Mouse (Mus musculus) embryonic facial prominence, embryonic 12.5 days (tissue): ENCODE data around the gene Arhgap20. TPM values are rescaled to one million over a fixed set of nuclear protein-coding genes. Genes with fewer than 3 reads are reported as not detected.

Experiments used
- ATAC-seq: fragments of 200-750 bp; cut with Nextera tagmentation; 2 replicates; pipeline ENCODE4 v1.8.0; 2017; ENCODE audit not compliant: insufficient number of reproducible peaks, insufficient read depth, low FRiP score, low TSS enrichment
- H3K27ac ChIP-seq: fragments of 300-500 bp; sonication (generic); 2 replicates; pipeline ENCODE4 v1.5.1; 2016; ENCODE audit warnings: mild to moderate bottlenecking
- H3K27me3 ChIP-seq: fragments of 300-500 bp; sonication (generic); 2 replicates; pipeline ENCODE4 v1.6.1; 2016; ENCODE audit warnings: mild to moderate bottlenecking, moderate library complexity
- H3K36me3 ChIP-seq: fragments of 300-500 bp; sonication (generic); 2 replicates; pipeline ENCODE4 v1.6.1; 2016; ENCODE audit warnings: mild to moderate bottlenecking
- H3K4me1 ChIP-seq: fragments of 300-500 bp; sonication (generic); 2 replicates; pipeline ENCODE4 v1.6.1; 2016
- H3K4me2 ChIP-seq: fragments of 300-500 bp; sonication (generic); replicated peaks from 2 replicates; pipeline ENCODE4 v1.6.1; 2016; ENCODE audit warnings: mild to moderate bottlenecking, moderate library complexity
- H3K4me3 ChIP-seq: fragments of 300-500 bp; sonication (generic); 2 replicates; pipeline ENCODE4 v1.5.1; 2016; ENCODE audit warnings: mild to moderate bottlenecking
- H3K9ac ChIP-seq: fragments of 300-500 bp; sonication (generic); 2 replicates; pipeline ENCODE4 v1.6.1; 2016; ENCODE audit warnings: mild to moderate bottlenecking, moderate library complexity
- H3K9me3 ChIP-seq: fragments of 300-500 bp; sonication (generic); 2 replicates; pipeline ENCODE4 v1.6.1; 2016; ENCODE audit warnings: mild to moderate bottlenecking, moderate library complexity
- WGBS: fragments of 180-500 bp; shearing (Covaris S2); methylation state at CpG from one replicate; pipeline ENCODE4 v1.1.7; 2016; 5-methylcytosine and 5-hydroxymethylcytosine counted together
- polyA plus RNA-seq: library from polyadenylated mRNA; unstranded; fragments of >200 nt; fragmentation: Nextera tagmentation; extraction: Ambion mirVana; gene quantifications from 2 replicates; pipeline ENCODE4 v1.2.1, GENCODE M21; 2016

The Arhgap20 gene
- polyA plus RNA-seq, 1 experiment from 2014 or later: 6.5 TPM

GRCm38 (mm10) chr9:51765417-51766174, 459 bp downstream of the Arhgap20 start:
- H3K4me2 ChIP-seq: peak overlapping the region; percentile 92
- H3K36me3 ChIP-seq: no peaks in the 10 kb centered on the region
- H3K9ac ChIP-seq: peak overlapping the region; percentile 59
- H3K27me3 ChIP-seq: peaks cover 62% of the 10 kb centered on the region
- no peaks in the 10 kb centered on the region for H3K9me3 ChIP-seq
- WGBS: 1% methylated on average over 53 of the region's 58 CpGs
- peak; percentile 68; the same call in 1 of the 2 replicates for ATAC-seq
- H3K27ac ChIP-seq: no peak overlapping the region
- H3K4me3 ChIP-seq: peak overlapping the region; percentile 70
- 0 out of 2 replicates have a peak, but pooled peaks cover 9% of the 10 kb centered on the region for H3K4me1 ChIP-seq

DNA sequence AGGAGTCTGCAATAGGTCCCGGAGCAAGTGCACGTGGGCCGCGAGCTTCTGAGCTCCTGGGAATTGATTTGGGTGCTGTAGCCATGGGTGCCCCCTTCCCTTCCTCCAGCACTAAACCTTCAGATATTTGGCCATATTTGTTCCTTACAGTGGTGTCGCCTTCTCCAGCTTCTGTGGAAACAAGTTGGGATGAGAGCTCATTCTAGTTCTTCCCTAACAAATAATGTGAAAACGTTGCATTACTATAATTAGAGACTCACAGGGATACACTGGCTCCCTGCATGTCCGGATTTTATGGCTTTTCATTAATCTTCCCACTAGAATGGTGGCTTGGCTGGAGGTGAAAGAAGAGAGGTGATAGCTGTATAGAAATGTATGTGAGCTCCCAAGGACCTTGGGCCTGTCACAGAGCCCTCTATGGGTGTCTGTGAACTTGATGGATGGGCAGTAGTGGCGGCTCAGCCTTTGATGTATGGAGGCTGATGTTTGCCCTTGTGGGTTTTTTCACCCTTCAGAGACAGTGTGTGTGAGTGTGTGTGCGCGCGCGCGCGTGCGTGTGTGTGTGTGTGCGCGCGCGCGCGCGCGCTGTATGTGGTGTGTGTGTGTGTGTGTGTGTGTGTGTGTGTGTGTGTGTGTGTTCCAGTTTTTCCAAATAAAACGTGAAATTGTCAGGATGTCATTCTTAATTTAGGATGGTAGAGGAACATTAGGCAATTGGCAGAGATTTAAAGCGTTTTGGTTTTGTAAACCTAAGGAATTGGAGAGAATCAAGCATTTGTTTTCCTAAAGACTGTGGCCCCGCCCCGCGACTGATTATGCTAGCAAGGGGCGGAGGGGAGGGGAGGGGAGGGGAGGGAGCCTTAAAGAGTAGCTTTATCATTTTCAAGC, 1.3 kb downstream of the Arhgap20 start:
- ATAC-seq: no peak
- H3K9ac ChIP-seq: peak overlapping the region; percentile 59; the same call in 1 of the 2 replicates
- peaks cover 56% of the 10 kb centered on the region for H3K27me3 ChIP-seq
- no peaks in the 10 kb centered on the region for H3K36me3 ChIP-seq
- 0 out of 2 replicates have a peak, but pooled peaks cover 9% of the 10 kb centered on the region for H3K4me1 ChIP-seq
- WGBS: under 1% methylated on average over 29 of the region's 29 CpGs
- no peak overlapping the region for H3K27ac ChIP-seq
- peak overlapping the region; percentile 92 for H3K4me2 ChIP-seq
- H3K4me3 ChIP-seq: peak overlapping the region; percentile 70
- H3K9me3 ChIP-seq: no peaks in the 10 kb centered on the region

DNA sequence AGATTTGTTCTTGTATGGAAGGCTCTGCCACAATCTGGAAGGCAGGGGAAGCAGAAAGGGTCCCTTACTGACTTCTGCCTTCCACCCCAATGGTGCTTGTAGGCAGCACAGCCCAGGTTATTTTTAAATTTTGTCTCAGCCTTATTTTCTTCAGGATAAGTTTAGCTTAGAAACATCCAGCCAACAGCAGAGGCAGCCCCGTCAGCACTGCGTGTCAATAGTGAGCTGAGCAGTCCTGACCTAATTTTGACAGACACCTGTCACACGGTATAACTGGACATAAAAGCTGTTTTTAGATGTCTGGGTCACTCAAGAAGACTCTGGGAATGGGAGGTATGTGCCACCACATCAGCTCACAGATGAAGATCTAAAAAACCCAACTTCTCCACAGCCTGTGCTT, 9.1 kb downstream of the Arhgap20 start:
- Histone ChIP-seq H3K4me2 (no peak overlapping the region), H3K9ac (no peak overlapping the region), H3K27ac (no peak overlapping the region), H3K4me3 (no peak overlapping the region), H3K4me1 (no peaks in the 10 kb centered on the region), H3K27me3 (no peaks in the 10 kb centered on the region), H3K9me3 (no peaks in the 10 kb centered on the region), H3K36me3 (no peaks in the 10 kb centered on the region)
- 81% methylated on average over 3 of the region's 3 CpGs for WGBS
- no peak for ATAC-seq

- no peaks in the 10 kb centered on the region for H3K9me3 ChIP-seq
- H3K9ac ChIP-seq: no peak overlapping the region
- no peak overlapping the region for H3K27ac ChIP-seq
- 73% methylated on average over 2 of the region's 2 CpGs for WGBS
- no peak overlapping the region for H3K4me3 ChIP-seq
- ATAC-seq: no peak
- H3K36me3 ChIP-seq: no peaks in the 10 kb centered on the region
- H3K27me3 ChIP-seq: no peaks in the 10 kb centered on the region
- H3K4me1 ChIP-seq: no peaks in the 10 kb centered on the region
- no peak overlapping the region for H3K4me2 ChIP-seq
Measured at GRCm38 (mm10) chr9:51776459-51776858, 11.3 kb downstream of the Arhgap20 start.

DNA sequence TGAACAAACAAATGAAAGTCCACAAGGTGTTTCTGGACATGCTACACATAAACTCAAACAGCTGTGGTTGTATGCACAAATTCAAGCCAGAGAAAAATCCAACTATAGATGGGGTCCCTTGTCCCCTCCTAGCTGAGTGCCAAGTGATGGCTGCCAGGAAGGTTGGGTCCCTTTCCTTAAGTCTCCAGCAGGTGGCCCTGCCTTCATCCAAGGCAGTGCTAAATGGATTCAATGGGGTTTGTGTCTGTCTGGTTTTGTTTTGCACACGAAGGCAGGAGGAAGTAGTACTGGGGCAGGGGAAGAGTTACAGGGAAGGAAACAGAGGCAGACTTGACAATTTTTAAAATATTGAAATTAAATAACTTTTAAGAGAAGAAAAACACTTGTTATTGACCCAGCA, 12.0 kb downstream of the Arhgap20 start:
- Histone ChIP-seq H3K4me3 (no peak overlapping the region), H3K9me3 (no peaks in the 10 kb centered on the region), H3K4me2 (no peak overlapping the region), H3K9ac (no peak overlapping the region), H3K27ac (no peak overlapping the region), H3K36me3 (no peaks in the 10 kb centered on the region), H3K27me3 (no peaks in the 10 kb centered on the region), H3K4me1 (no peaks in the 10 kb centered on the region)
- ATAC-seq: no peak
- 0% methylated on average over 1 of the region's 1 CpGs for WGBS

DNA sequence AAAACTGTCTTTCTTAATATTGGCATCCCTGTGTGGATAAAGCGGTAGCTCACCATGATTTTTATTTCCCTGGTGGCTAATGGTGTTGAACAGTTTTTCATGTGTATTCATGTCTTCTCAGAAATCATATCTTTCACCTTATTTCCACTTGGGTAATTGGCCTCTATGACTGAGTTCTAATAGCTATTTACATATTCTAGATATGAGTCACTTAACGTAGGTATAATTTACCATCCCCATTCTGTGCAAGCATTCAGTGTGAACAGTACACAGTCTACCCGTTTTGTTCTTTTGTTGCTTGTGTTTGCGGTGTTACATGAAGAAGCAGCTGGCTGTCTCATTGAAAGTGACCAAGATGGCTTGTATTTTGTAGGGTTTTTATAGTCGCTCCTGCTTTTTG, 14.1 kb downstream of the Arhgap20 start:
- Histone ChIP-seq H3K27ac (no peak overlapping the region), H3K4me3 (no peak overlapping the region), H3K4me1 (no peaks in the 10 kb centered on the region), H3K9me3 (no peaks in the 10 kb centered on the region), H3K4me2 (no peak overlapping the region), H3K27me3 (no peaks in the 10 kb centered on the region), H3K36me3 (no peaks in the 10 kb centered on the region), H3K9ac (no peak overlapping the region)
- no peak for ATAC-seq
- 92% methylated on average over 5 of the region's 5 CpGs for WGBS

DNA sequence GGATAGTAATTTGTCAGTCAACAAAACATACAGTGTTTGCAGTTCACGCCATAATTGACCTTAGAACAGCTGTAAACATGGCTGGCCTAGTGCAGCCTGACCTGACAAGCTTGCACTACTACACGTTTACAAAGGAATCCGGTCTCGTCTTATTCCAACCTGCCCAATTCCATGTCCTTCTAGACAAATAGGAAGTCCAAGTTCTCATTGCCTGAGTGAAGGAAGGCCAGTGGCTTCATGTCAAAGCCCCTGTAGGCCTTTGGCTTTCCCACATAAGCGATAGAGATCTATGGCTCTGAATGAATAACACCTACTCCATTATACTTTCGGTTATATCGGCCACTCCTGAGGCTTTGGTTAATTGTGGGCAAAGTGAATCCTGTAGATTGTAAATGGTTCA, 16.0 kb downstream of the Arhgap20 start:
- no peaks in the 10 kb centered on the region for H3K36me3 ChIP-seq
- H3K27ac ChIP-seq: no peak overlapping the region
- no peak overlapping the region for H3K4me3 ChIP-seq
- no peak overlapping the region for H3K4me2 ChIP-seq
- H3K9me3 ChIP-seq: no peaks in the 10 kb centered on the region
- ATAC-seq: no peak
- H3K27me3 ChIP-seq: no peaks in the 10 kb centered on the region
- no peak overlapping the region for H3K9ac ChIP-seq
- WGBS: 88% methylated on average over 7 of the region's 7 CpGs
- H3K4me1 ChIP-seq: no peaks in the 10 kb centered on the region

- Histone ChIP-seq H3K9ac (no peak overlapping the region), H3K27ac (no peak overlapping the region), H3K4me1 (no peaks in the 10 kb centered on the region), H3K9me3 (no peaks in the 10 kb centered on the region), H3K4me2 (no peak overlapping the region), H3K27me3 (no peaks in the 10 kb centered on the region), H3K36me3 (no peaks in the 10 kb centered on the region), H3K4me3 (no peak overlapping the region)
- 39% methylated on average over 6 of the region's 6 CpGs for WGBS
- ATAC-seq: no peak
Measured at GRCm38 (mm10) chr9:51787380-51787779, 22.2 kb downstream of the Arhgap20 start.

DNA sequence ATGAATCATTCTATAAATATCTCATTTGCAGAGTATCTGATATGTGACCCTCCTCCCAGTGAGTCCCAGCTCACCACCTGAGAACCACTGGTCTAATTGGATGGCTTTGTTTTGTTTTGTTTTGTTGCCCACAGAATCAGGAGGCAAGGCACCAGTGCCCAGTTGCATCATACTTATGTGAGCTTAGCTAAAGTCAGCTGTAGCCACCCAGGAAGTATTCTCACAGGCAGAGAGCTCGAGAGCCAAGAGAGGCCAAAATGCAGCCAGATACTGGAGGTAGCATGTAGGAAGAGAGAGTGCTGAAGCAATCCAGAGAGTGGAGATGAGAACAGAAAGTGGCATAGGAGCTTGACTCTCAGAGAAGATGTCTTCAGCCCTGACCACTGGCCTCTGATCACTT, 23.3 kb downstream of the Arhgap20 start:
- Histone ChIP-seq H3K4me3 (no peak overlapping the region), H3K9me3 (no peaks in the 10 kb centered on the region), H3K4me2 (no peak overlapping the region), H3K36me3 (no peaks in the 10 kb centered on the region), H3K9ac (no peak overlapping the region), H3K27ac (no peak overlapping the region), H3K27me3 (no peaks in the 10 kb centered on the region), H3K4me1 (no peaks in the 10 kb centered on the region)
- no peak for ATAC-seq
- 85% methylated on average over 1 of the region's 1 CpGs for WGBS

GRCm38 (mm10) chr9:51795206-51795605, 30.1 kb downstream of the Arhgap20 start:
- Histone ChIP-seq H3K9ac (no peak overlapping the region), H3K9me3 (no peaks in the 10 kb centered on the region), H3K4me1 (no peaks in the 10 kb centered on the region), H3K27ac (no peak overlapping the region), H3K27me3 (no peaks in the 10 kb centered on the region), H3K36me3 (no peaks in the 10 kb centered on the region), H3K4me3 (no peak overlapping the region), H3K4me2 (no peak overlapping the region)
- WGBS: 73% methylated on average over 6 of the region's 6 CpGs
- ATAC-seq: no peak

- H3K9ac ChIP-seq: no peak overlapping the region
- no peaks in the 10 kb centered on the region for H3K9me3 ChIP-seq
- no peaks in the 10 kb centered on the region for H3K36me3 ChIP-seq
- no peaks in the 10 kb centered on the region for H3K27me3 ChIP-seq
- no peak overlapping the region for H3K4me2 ChIP-seq
- H3K4me3 ChIP-seq: no peak overlapping the region
- H3K4me1 ChIP-seq: no peaks in the 10 kb centered on the region
- no peak for ATAC-seq
- WGBS: 87% methylated on average over 5 of the region's 5 CpGs
- H3K27ac ChIP-seq: no peak overlapping the region
Measured at GRCm38 (mm10) chr9:51798251-51798650, 33.1 kb downstream of the Arhgap20 start.

- Histone ChIP-seq H3K4me3 (no peak overlapping the region), H3K27me3 (no peaks in the 10 kb centered on the region), H3K27ac (no peak overlapping the region), H3K9me3 (no peaks in the 10 kb centered on the region), H3K36me3 (no peaks in the 10 kb centered on the region), H3K9ac (no peak overlapping the region), H3K4me1 (no peaks in the 10 kb centered on the region), H3K4me2 (no peak overlapping the region)
- WGBS: 82% methylated on average over 9 of the region's 9 CpGs
- ATAC-seq: no peak
Measured at GRCm38 (mm10) chr9:51799156-51799555, 34.0 kb downstream of the Arhgap20 start.
